Mouse (Mus musculus): ENCODE data around the gene Ndufs7. TPM values are rescaled to one million over a fixed set of nuclear protein-coding genes. Genes with fewer than 3 reads are reported as not detected.
"Not testable (repeated sequence)": the region's sequence is repeated elsewhere in the genome, so short reads cannot be mapped to it uniquely, and the experiment has no call there.

Gene Ndufs7
- total RNA-seq, 2 experiments from 2014 or later: 609 to 639 TPM

- intact Hi-C loops (cut with DNase I): no loop called here
- no peak for DNase-seq
These were observed 9.1 kb upstream of the Ndufs7 start for GRCm38 (mm10) chr10:80239791-80240190.

DNA sequence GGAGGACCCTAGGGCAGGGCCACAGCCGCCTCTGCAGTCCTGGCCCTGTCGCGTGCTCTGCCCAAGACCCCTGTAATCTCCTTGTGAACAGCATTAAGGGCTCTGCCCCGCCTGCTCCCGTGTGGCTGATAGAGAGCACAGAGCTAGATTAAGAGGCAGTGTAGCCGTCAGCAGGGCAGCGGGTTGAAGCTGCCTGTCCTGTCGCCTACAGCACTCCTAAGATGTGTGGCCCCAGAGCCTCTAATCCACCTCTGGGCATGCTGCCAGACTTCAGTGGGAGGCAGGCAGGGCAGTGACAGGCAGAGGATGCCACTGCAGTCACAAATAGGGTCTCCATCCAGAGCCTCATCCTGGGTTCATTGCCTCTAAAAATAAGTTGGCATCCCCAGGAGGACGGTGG, 6.8 kb upstream of the Ndufs7 start:
- DNase-seq: no peak
- intact Hi-C loops (cut with DNase I): no loop called here

GRCm38 (mm10) chr10:80242607-80243006, 6.3 kb upstream of the Ndufs7 start:
- DNase-seq: no peak
- intact Hi-C loops (cut with DNase I): no loop called here

DNA sequence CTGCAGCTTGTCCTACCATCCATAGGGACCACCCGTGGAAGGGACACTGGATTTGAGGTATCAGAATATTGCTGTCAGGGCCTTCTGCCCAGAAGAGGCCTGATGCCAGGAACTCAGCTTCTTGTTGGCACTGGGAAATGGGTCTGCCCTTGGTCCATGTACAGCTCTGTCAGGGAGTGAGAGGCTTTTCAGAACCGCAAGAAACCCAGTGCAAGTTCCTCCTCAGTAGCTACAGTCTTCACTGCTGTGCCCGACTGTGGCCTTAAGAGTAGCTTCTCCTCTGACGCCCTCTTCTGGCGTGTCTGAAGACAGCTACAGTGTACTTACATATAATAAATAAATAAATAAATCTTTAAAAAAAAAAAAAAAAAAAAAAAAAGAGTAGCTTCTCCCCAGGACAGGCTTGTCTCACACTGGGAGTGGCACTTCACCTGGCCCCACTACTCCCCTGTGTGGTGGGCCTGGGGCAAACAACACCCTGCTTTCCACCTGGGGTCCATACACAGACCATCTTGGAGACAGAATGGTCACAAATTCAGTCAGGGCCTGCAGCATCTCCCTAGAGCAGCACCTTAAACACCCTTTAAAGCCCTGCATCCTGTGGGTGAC, 4.0 kb upstream of the Ndufs7 start:
- peak in 1 of 2 experiments; percentile 38 for DNase-seq

GRCm38 (mm10) chr10:80245600-80245999, 3.3 kb upstream of the Ndufs7 start:
- intact Hi-C loops (cut with DNase I): loop anchor here (1.0 kb wide), 2 partner anchors 46 to 70 kb away; no protein-coding TSS in a partner anchor
- DNase-seq: peak; percentile 87 to 92

More for the DNA sequence above, 4.0 kb upstream of the Ndufs7 start:
- intact Hi-C loops (cut with DNase I): loop anchor here (1.0 kb wide), 2 partner anchors 46 to 70 kb away; no protein-coding TSS in a partner anchor

DNA sequence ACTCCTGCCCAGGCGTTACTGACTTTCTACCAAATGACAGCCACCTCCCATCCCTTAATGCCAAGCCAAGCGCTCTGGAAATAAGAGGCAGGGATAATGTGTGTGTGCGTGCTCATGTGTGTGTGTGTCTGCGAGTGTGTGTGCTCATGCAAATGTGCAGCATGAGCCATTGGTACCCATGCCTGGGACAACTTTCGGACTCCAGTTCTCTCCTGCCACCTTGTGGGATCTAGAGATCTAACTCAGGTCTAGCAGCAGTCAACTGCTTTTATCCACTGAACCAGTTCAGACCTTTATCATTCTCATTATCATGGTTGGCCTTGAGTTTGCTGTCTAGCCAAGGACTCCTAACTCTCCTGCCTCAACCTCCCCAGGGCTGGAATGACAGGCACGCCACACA, 1.1 kb upstream of the Ndufs7 start:
- intact Hi-C loops (cut with DNase I): no loop called here
- DNase-seq: no peak

DNA sequence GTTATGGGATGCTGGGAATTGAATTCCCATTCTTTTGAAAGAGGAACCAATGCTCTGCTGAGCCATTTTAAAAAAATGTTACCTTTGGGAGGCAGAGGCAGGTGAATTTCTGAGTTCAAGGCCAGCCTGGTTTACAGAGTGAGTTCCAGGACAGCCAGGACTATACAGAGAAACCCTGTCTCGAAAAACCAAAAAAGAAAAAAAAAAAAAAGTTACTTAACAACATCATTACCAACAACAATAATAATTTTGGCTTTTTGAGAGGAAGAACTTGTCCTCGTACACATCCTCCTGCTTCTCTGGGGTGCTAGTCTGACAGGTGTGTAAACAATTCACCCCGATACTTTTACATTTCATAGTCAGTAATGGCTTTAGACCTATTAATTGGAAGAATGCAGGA, 484 bp upstream of the Ndufs7 start:
- intact Hi-C loops (cut with DNase I); DNase-seq: not testable (repeated sequence)

DNA sequence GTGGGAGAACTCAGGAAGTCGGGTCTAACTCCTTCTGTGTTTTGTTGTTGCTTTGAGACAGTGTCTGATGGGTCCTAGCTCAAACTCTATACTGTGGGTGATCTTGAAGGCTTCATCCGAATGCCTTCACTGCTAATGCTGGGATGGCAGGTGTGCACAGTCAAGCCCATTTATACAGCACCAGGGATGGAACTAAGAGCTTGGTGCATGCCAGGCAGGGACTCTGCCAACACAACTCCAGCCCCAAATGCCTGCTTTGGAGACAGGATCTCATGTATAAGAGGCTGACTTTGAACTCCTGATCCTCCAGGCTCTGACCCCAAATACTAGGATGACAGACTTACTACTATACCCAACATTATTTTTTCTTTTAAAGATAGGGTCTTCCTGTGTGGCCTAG, 1.1 kb downstream of the Ndufs7 start:
- no peak for DNase-seq
- intact Hi-C loops (cut with DNase I): no loop called here

DNA sequence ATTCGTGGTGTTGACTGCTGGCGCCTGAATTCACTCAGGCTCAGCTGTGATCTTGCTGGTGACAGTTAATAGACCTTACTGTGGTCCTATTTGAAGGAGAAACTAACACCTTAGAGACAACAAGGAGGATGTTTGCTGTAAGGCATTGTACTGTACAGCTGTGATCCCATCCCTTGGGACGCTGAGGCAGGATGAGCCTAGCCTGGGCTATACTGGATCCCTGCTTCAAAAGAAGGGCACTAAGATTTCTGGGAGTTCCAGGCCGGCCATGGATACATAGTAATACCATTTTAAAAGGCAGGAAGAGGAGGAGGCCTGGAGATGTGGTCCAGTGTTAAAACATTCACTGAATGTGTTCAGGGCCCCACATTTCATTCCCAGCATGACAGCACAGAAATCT, 1.7 kb downstream of the Ndufs7 start:
- intact Hi-C loops (cut with DNase I): no loop called here
- DNase-seq: no peak

GRCm38 (mm10) chr10:80252011-80252410, 3.1 kb downstream of the Ndufs7 start:
- intact Hi-C loops (cut with DNase I): no loop called here
- no peak for DNase-seq

DNA sequence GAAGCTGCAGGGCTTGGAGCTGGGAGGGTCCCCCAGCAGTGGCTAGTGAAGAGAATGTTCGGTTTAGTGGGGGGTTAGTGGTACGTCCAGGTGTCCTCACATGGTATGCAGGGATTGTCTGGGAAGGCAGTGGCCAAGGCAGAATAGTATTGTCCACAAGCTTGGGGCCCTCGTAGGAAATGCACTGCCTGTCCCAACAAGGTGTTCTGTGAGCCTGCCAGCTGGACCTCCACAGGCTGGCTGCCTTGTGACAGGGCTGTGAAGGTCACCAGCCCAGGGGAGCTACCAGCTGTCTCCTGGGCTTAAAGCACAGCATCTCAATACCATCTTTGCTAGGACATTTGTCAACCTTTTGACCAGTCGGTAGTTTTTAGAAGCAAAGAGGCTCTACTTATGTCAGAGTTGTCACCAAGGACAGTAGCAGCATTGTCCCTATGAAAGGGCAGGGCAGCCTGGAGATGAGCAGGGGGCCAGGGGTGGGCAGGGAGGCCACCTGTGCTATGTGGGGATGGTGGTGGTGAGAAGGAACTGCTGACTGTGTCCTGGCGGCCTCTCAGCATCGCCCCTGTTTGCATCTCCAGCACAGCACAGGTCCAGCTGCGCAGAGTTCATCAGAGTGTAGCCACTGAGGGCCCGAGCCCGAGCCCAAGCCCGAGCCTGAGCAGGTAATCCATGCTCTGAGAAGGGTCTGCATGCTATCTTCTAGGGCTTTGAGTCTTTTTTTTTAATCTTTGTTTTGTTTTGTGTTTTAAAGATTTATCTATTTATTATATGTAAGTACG, 3.8 kb downstream of the Ndufs7 start:
- DNase-seq: peak; percentile 67 to 76
- intact Hi-C loops (cut with DNase I): no loop called here

GRCm38 (mm10) chr10:80253551-80253950, 4.6 kb downstream of the Ndufs7 start:
- DNase-seq: no peak
- intact Hi-C loops (cut with DNase I): no loop called here

DNA sequence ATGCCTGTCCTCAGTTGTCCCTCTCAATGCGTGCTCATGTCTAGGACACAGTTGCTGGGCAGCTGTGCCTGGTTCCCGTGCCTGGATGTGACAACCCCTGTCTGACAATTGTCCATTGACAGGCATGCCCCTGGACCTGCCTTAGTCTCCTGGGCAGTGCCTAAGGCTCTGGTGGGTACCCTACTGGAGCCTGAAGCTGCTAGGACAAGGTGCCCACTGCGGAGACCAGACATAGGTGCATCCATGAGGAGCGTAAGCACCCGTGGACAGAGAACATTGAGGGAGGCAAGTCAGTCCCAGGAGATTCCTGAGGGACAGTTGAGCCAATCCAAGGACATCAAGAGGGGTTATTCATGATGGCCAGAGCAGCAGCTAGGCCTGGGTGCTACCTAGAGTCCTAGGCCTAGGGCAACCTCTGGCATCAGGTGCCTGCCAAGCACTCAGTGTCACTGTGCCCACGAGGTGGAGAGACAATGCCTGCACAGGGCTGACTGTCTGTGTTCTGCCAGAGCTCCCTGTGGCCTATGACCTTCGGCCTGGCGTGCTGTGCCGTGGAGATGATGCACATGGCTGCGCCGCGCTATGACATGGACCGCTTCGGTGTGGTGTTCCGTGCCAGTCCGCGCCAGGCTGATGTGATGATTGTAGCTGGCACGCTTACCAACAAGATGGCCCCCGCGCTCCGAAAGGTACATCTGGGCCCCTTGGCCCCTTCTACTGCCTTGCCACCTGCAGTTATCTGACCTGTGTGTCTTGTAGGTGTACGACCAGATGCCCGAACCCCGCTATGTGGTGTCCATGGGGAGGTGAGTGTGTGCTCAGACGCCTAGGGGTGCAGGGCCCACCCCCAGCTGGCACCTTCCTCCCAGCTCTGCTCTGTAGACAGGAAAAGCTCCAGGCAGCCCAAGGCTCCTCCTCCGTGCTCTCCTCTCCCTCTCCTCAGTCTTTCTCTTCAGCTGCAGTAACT, 5.7 kb downstream of the Ndufs7 start:
- intact Hi-C loops (cut with DNase I): no loop called here

DNA sequence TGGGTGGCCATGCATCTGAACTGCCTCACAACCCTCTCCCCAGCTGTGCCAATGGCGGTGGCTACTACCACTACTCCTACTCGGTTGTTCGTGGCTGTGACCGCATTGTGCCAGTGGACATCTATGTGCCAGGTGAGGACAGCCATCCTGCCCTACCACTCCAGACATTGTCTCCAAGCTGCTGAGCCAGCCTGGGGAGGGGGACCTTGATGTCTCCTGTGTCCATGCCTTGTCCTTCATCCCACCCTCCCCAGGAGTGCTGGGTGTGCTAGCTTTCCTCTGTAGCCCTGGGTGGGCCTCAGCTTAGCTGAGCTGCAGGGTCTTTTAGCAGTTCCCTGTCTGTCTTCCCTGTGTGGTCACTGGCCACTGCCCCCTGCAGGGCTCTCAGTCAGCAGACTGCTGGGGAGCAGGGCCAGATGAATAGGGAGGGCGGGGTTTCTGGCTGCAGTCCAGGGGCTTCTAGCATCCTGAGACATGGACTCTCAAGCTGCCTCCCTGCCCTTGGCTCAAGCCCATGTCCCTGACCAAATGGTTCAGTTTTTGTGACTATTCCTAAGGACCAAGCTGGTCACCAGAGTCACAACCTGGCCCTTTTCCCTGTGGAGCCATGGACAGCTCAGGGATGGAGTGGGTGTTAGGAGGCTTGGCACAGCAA, 7.1 kb downstream of the Ndufs7 start:
- DNase-seq: peak; percentile 54 to 56
- intact Hi-C loops (cut with DNase I): no loop called here

More for the DNA sequence above, 5.7 kb downstream of the Ndufs7 start:
- DNase-seq: no peak

DNA sequence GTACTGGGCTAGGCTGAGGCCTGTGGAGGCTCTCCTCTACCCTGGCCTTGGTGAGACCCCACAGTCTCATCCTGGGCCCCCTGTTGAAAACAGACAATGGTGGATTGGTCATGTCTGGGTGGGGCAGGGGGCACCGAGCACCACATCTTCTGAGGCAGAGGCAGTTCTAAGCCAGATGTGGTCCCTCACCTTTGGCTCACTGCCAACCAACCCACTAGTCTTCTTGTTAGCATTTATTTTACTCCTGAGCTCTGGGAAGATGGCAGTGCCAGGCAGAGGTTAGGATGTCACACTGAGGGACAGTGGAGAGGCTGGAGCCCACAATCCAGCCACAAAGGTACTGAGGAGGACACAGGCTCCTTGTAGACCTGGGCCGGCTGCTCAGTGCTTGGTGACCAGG, 9.0 kb downstream of the Ndufs7 start:
- intact Hi-C loops (cut with DNase I): no loop called here

GRCm38 (mm10) chr10:80258752-80259462, 10.0 kb downstream of the Ndufs7 start:
- DNase-seq: no peak
- intact Hi-C loops (cut with DNase I): no loop called here

More for the DNA sequence above, 9.0 kb downstream of the Ndufs7 start:
- DNase-seq: no peak

GRCm38 (mm10) chr10:80259463-80259805, 10.5 kb downstream of the Ndufs7 start:
- intact Hi-C loops (cut with DNase I): no loop called here
- no peak for DNase-seq

DNA sequence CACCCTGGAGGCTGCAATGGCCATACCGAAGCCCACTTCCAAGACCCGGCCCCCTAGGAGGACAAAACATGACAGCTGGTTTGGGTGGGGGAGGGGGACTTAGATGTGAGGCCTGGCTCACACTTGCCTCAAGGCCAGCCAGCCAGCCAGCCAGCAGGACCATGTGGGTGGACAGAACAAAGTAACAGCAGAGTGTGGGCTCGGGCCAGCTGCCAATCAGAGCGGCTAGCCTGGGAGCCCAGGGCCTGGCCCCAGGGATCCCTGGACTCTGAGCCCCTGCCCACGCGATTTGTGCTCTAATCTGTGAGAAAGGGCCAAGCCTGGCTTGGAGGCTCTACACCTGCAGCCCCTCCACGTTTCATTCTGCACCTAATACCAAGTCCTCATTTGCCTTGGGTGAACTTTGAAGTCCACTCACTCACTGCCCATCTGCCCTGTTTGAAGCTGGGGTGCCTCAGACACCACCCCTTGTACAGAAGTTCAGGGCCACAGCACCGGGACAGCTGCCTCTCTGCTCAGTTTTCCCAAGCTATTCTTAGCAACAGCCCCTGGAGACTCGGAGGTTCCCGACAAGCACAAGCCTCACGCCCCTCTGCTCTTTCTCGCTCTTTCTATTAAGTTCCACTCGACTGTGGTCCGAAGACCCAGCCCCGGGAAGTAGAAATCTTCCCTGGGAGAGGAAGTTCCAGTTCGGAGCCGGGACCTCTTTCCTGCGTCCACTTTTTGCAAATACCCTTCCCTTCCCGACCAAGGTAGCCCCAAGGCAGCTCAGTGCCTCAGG, 11.1 kb downstream of the Ndufs7 start:
- intact Hi-C loops (cut with DNase I): no loop called here
- DNase-seq: peak; percentile 78 to 80
